Mouse (Mus musculus) Patski (cell line): ENCODE data around the gene Cdk7. TPM values are rescaled to one million over a fixed set of nuclear protein-coding genes. Genes with fewer than 3 reads are reported as not detected.
"Not testable (repeated sequence)": the region's sequence is repeated elsewhere in the genome, so short reads cannot be mapped to it uniquely, and the experiment has no call there.

Source experiments
- ATAC-seq: fragments of 100-300 bp; one replicate; pipeline ENCODE4 v1.8.0; 2021
- CTCF ChIA-PET: fragments of 350-600 bp; sonication (Branson Sonifier 250); formaldehyde crosslinking; loops from one replicate; lab custom pipeline; 2022; ENCODE audit warnings: inconsistent platforms; lab: Charles Lee
- POLR2A ChIA-PET: fragments of 350-600 bp; sonication (Branson Sonifier 250); formaldehyde crosslinking; loops from one replicate; lab custom pipeline; 2022; ENCODE audit warnings: antibody characterized with exemption, inconsistent platforms; lab: Charles Lee
- DNase-seq: peaks from one replicate; pipeline ENCODE4 v3.0.0-alpha.2; 2011; ENCODE audit warnings: low read depth, low spot score
- H3K27me3 ChIP-seq: fragments of 371-371 bp; one replicate; pipeline ENCODE4 v1.5.1; 2021
- CTCF ChIP-seq: fragments of 100-300 bp; IDR thresholded peaks from one replicate; pipeline ENCODE4 v1.5.1; 2021
- in situ Hi-C: fragments of 300-500 bp; cut with MboI; formaldehyde crosslinking; loops from 3 replicates; pipeline ENCODE4 v1.11.1; 2018; ENCODE audit warnings: low pct_unique_long_range_greater_than_20kb, mixed read lengths
- polyA plus RNA-seq: library from polyadenylated mRNA; unstranded; gene quantifications from one replicate; pipeline ENCODE4 v1.2.3, GENCODE M21; 2021

Cdk7 gene
- polyA plus RNA-seq, 1 experiment from 2014 or later: 56.5 TPM

- ChIA-PET POLR2A (no interaction called here), CTCF (no interaction called here)
- DNase-seq (no peak), ATAC-seq (no peak)
- TF ChIP-seq CTCF: no peak
- in situ Hi-C loops: no loop called here
- H3K27me3 ChIP-seq: no peaks in the 10 kb centered on the region
Measured at GRCm38 (mm10) chr13:100748638-100749037, 17.9 kb upstream of the Cdk7 start.

- TF ChIP-seq CTCF: no peak
- ChIA-PET POLR2A (no interaction called here), CTCF (interaction anchor here (0.6 to 1.8 kb wide), 2 partner anchors 16 to 85 kb away, joined by 3 to 4 read pairs; no protein-coding TSS in a partner anchor)
- DNase-seq: no peak
- ATAC-seq: no peak
- no peaks in the 10 kb centered on the region for H3K27me3 ChIP-seq
- in situ Hi-C loops: no loop called here
Measured at GRCm38 (mm10) chr13:100746090-100746489, 15.4 kb upstream of the Cdk7 start.

GRCm38 (mm10) chr13:100744036-100744744 is 13.5 kb upstream of the Cdk7 start, which contains the start of gene Mrps36:
Gene Mrps36 (minus strand): TSS chr13:100744659.
- CTCF ChIA-PET: interaction anchor here (1.0 to 1.6 kb wide), 3 partner anchors 9 to 24 kb away, joined by 3 to 7 read pairs (median 3); no protein-coding TSS in a partner anchor
- TF ChIP-seq CTCF: no peak
- POLR2A ChIA-PET: interaction anchor here (0.7 to 1.1 kb wide), 4 partner anchors 11 to 42 kb away, joined by 3 to 5 read pairs (median 4); partner anchors contain the start of genes Ccnb1 and Cenph
- peak; percentile 98 for ATAC-seq
- DNase-seq: peak; percentile 74
- H3K27me3 ChIP-seq: no peaks in the 10 kb centered on the region
- in situ Hi-C loops: no loop called here

DNA sequence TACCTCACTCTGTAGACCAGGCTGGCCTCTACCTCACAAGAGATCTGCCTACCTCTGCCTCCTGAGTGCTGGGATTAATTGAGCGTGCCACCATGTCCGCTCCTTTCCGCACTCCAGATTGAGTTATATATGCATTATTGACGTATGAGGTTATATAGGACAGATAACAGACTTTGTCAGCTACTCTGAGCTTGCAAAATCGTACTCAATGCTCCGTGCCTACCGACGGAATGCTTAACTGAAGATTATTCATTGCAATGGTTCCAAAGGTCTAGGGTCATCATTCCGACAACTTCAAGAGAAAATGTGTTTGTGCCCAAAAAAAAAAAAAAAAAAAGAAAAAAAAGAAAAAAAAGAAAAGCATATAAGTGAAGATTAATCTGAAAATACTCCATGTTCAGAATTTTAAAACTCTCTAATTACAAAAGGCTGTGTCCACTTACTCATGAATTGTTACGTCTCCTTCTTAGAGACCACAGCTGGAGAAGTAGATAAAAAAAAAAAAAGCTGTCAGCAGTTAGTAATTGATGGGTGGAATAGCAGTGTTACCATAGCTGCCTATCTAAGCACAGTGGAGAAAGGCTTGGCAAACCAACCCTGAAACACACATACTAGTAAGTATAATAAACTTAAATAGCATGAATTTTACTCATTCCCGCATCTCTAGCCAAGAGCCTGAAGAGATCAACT is 12.8 kb upstream of the Cdk7 start:
- no peak for TF ChIP-seq CTCF
- ChIA-PET CTCF (interaction anchor here (1.3 to 1.6 kb wide), 2 partner anchors 8 to 21 kb away, joined by 3 to 7 read pairs; no protein-coding TSS in a partner anchor), POLR2A (interaction anchor here (0.7 to 1.1 kb wide), 4 partner anchors 12 to 42 kb away, joined by 3 to 5 read pairs (median 4); partner anchors contain the start of genes Ccnb1 and Cenph)
- DNase-seq (peak; percentile 65), ATAC-seq (peak; percentile 13)
- H3K27me3 ChIP-seq: no peaks in the 10 kb centered on the region
- in situ Hi-C loops: no loop called here

- POLR2A ChIA-PET: interaction anchor here (1.1 kb wide), 1 partner anchor 33 kb away, joined by 3 read pairs; the partner anchor contains the start of gene Cenph
- no peaks in the 10 kb centered on the region for H3K27me3 ChIP-seq
- ATAC-seq (no peak), DNase-seq (no peak)
- TF ChIP-seq CTCF: no peak
- CTCF ChIA-PET: no interaction called here
- in situ Hi-C loops: no loop called here
Measured at GRCm38 (mm10) chr13:100742831-100743230, 12.1 kb upstream of the Cdk7 start.

DNA sequence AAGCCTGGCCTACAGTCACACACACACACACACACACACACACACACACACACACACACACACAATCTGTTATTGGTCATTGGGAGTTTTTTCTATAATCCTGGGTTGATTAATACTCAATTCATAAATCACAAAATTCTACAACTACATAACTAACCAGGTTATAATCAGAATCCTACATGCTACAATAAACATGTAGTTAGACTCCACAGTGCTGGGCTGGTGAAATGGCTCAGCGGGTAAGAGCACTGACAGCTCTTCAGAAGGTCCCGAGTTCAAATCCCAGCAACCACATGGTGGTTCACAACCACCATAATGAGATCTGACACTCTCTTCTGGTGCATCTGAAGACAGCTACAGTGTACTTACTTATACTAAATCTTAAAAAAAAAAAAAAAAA is 2.0 kb upstream of the Cdk7 start:
- DNase-seq: no peak
- POLR2A ChIA-PET: interaction anchor here (0.6 kb wide), 1 partner anchor 8 kb away, joined by 3 read pairs; no protein-coding TSS in a partner anchor

GRCm38 (mm10) chr13:100731462-100732046 is 815 bp upstream of the Cdk7 start:
- POLR2A ChIA-PET: interaction anchor here (1.1 kb wide), 1 partner anchor 41 kb away, joined by 3 read pairs; no protein-coding TSS in a partner anchor
- ATAC-seq, in situ Hi-C loops, H3K27me3 ChIP-seq, CTCF ChIA-PET, DNase-seq: not testable (repeated sequence)

More for the DNA sequence above, 2.0 kb upstream of the Cdk7 start:
- TF ChIP-seq CTCF: no peak
- CTCF ChIA-PET: no interaction called here
- no peaks in the 10 kb centered on the region for H3K27me3 ChIP-seq
- in situ Hi-C loops: no loop called here
- ATAC-seq: no peak

DNA sequence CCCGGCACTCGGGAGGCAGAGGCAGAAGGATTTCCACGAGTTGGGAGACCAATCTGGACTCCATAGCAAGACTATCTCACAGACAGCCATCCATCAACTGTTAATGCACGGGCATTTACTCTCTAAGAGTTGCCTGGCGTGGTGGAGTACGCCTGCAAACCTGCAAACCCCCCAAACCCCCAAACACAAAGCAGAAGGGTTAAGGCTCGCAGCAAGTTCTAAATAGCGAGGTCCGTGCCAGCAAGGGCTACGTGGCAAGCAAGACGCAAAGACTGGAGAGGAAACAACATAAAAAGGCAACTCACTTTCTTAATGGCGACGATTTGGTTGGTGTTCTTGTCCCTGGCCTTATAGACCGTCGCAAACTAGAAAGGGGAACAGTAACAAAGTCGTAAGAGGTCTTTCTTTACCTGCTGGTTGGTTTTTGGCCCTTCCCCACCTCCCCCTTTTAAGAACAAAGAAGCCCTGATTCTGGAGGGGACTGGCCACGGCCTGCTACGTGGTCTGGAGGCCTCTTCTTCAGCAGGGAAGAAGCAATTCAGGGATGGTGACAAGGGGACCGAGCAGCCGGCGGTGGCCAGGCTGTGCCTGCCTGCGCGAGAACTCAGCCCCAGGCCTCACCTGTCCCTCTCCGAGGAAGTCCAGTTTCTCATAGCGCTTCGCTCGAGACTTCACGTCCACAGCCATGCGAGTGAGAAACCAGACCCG is 432 bp downstream of the Cdk7 start:
- H3K27me3 ChIP-seq: no peaks in the 10 kb centered on the region
- no peak for ATAC-seq
- in situ Hi-C loops: no loop called here
- POLR2A ChIA-PET: interaction anchor here (1.1 kb wide), 1 partner anchor 40 kb away, joined by 3 read pairs; no protein-coding TSS in a partner anchor
- CTCF ChIA-PET: no interaction called here
- TF ChIP-seq CTCF: no peak
- DNase-seq: peak; percentile 6

DNA sequence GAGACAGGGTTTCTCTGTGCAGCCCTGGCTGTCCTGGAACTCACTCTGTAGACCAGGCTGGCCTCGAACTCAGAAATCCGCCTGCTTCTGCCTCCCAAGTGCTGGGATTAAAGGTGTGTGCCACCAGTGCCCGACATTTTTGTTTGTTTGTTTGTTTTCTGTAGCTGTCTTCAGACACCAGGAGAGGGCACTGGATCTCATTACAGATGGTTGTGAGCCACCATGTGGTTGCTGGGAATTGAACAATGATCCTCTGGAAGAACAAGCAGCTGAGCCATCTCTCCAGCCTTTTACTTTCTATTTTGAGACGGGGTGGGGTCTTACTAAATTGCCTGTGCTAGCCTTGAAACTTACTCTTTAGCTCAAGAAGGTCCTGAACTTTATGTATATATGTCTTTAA is 2.2 kb downstream of the Cdk7 start:
- CTCF ChIA-PET, H3K27me3 ChIP-seq, POLR2A ChIA-PET, ATAC-seq, in situ Hi-C loops, DNase-seq: not testable (repeated sequence)

- no peak for TF ChIP-seq CTCF
- ATAC-seq: no peak
- H3K27me3 ChIP-seq: no peaks in the 10 kb centered on the region
- POLR2A ChIA-PET: no interaction called here
- no peak for DNase-seq
- CTCF ChIA-PET: no interaction called here
- in situ Hi-C loops: no loop called here
Measured at GRCm38 (mm10) chr13:100728086-100728485, 2.7 kb downstream of the Cdk7 start.
